Comparison of ENCODE assay signal across 8 mouse cellular contexts in genomic region chr12:112947307-112947706, GRCm38 (mm10). TPM values are rescaled to one million over a fixed set of nuclear protein-coding genes. Genes with fewer than 3 reads are reported as not detected.
A peak's percentile ranks its signal among the peaks of the same experiment; 100 is the strongest.
DNase-seq lines count a peak whose midpoint lies in the region; ATAC-seq and TF ChIP-seq lines count a peak whose summit lies in the region.
"Had no signal": no experiment of that assay in that cellular context is flagged by ENCODE, and none has a peak within 500 bp of the region (broad histone marks: within the 10 kb centered on the region; RNA-seq: fewer than 3 reads in every experiment).

No protein-coding gene starts in this region.

- no peak for TF ChIP-seq POLR2A in CH12.LX (IDR thresholded peaks at IDR 0.05; ENCODE audit: low read depth, low read length)

- H3K27me3 ChIP-seq in hindbrain, postnatal 0 days (ENCODE audit: insufficient read depth, low read length), result no peaks in the 10 kb centered on the region
- H3K27me3 ChIP-seq in hindbrain, embryonic 16.5 days (replicated peaks; ENCODE audit: control insufficient read depth, insufficient read depth, low read length), result no peaks in the 10 kb centered on the region
- H3K27me3 ChIP-seq in CH12.LX (replicated peaks), result peaks cover 33% of the 10 kb centered on the region

- H3K4me2 ChIP-seq in hindbrain, postnatal 0 days (ENCODE audit: low read depth, low read length), result no peak overlapping the region
- no peak overlapping the region for H3K4me2 ChIP-seq in hindbrain, embryonic 16.5 days (ENCODE audit: low read length)
- H3K4me2 ChIP-seq in CH12.LX (ENCODE audit: insufficient read depth, low read depth, poor library complexity, severe bottlenecking), result no peak overlapping the region

- ATAC-seq in hindbrain, postnatal 0 days, result no peak
- no peak for ATAC-seq in hindbrain, embryonic 16.5 days

- in situ Hi-C loops in CH12.LX (cut with MboI; ENCODE audit: low pct_ligation_motif_present, low pct_unique_long_range_greater_than_20kb, low sequenced_read_pairs), result no loop called here

- WGBS in hindbrain, postnatal 0 days, result 26% methylated on average over 4 of the region's 4 CpGs
- 26% methylated on average over 4 of the region's 4 CpGs for WGBS in hindbrain, embryonic 16.5 days

- dilution Hi-C loops in CH12.LX (cut with MboI; ENCODE audit: extremely low pct_ligation_motif_present, extremely low pct_unique_long_range_greater_than_20kb, low sequenced_read_pairs), result no loop called here

- TF ChIP-seq CTCF in hindbrain, postnatal 0 days (IDR thresholded peaks at IDR 0.05; ENCODE audit: low read depth), result peak; percentile 49
- TF ChIP-seq CTCF in CH12.LX (conservative IDR thresholded peaks at IDR 0.05 in 1 of 2, IDR thresholded peaks at IDR 0.05 in 1 of 2; ENCODE audit: low read depth in 2 of 2, low read length in 2 of 2), result peak; percentile 48 to 68; a peak in 3 of 4 replicates

- no peaks in the 10 kb centered on the region for H3K79me2 ChIP-seq in CH12.LX (replicated peaks; ENCODE audit: control insufficient read depth, extremely low read depth, insufficient read depth, poor library complexity, severe bottlenecking)

- H3K27ac ChIP-seq in hindbrain, postnatal 0 days, result no peak overlapping the region
- no peak overlapping the region for H3K27ac ChIP-seq in hindbrain, embryonic 16.5 days (ENCODE audit: low read depth, low read length)
- no peak overlapping the region for H3K27ac ChIP-seq in CH12.LX (ENCODE audit: insufficient read depth, low read depth)

- DNase-seq in hindbrain, postnatal 0 days (ENCODE audit: low spot score), result no peak
- peak; percentile 51 for DNase-seq in CH12.LX (ENCODE audit: extremely low read depth)
- DNase-seq in c-Kit-positive CD71-positive TER-119-negative erythroid progenitor cells, embryonic 14.5 days (ENCODE audit: low read depth), result peak; percentile 37
- DNase-seq in lung, postnatal 14 days, result peak; percentile 49
- DNase-seq in MN1 (ENCODE audit: low spot score), result no peak
- DNase-seq in ovary, postnatal 36 days (ENCODE audit: low spot score), result no peak

- TF ChIP-seq RAD21 in CH12.LX (IDR thresholded peaks at IDR 0.05; ENCODE audit: low read depth, low read length), result peak; percentile 26

- H3K4me3 ChIP-seq in hindbrain, postnatal 0 days (ENCODE audit: low read length), result no peak overlapping the region
- no peak overlapping the region for H3K4me3 ChIP-seq in hindbrain, embryonic 16.5 days (ENCODE audit: low read length)
- no peak overlapping the region for H3K4me3 ChIP-seq in CH12.LX (replicated peaks in 1 of 3; ENCODE audit: low read depth in 2 of 3, low read length in 2 of 3, poor library complexity in 1 of 3)
- H3K4me3 ChIP-seq: myocyte had no signal

- H3K9me3 ChIP-seq in hindbrain, postnatal 0 days (ENCODE audit: low read length), result no peaks in the 10 kb centered on the region
- H3K9me3 ChIP-seq in hindbrain, embryonic 16.5 days (ENCODE audit: control insufficient read depth, low read length), result no peaks in the 10 kb centered on the region
- H3K9me3 ChIP-seq in CH12.LX (replicated peaks; ENCODE audit: low read length), result no peaks in the 10 kb centered on the region

- H3K36me3 ChIP-seq in hindbrain, postnatal 0 days (ENCODE audit: insufficient read depth, low read length), result no peaks in the 10 kb centered on the region
- H3K36me3 ChIP-seq in hindbrain, embryonic 16.5 days (ENCODE audit: control insufficient read depth, insufficient read depth, low read length), result no peaks in the 10 kb centered on the region
- H3K36me3 ChIP-seq in CH12.LX (replicated peaks in 1 of 2; ENCODE audit: control insufficient read depth in 1 of 2, insufficient read depth in 1 of 2, low read length in 1 of 2), result no peaks in the 10 kb centered on the region

- no peak overlapping the region for H3K9ac ChIP-seq in hindbrain, postnatal 0 days (replicated peaks; ENCODE audit: low read length)
- H3K9ac ChIP-seq in hindbrain, embryonic 16.5 days (ENCODE audit: low read depth, low read length), result no peak overlapping the region
- no peak overlapping the region for H3K9ac ChIP-seq in CH12.LX (ENCODE audit: insufficient read depth, low read depth)

- 0 out of 2 replicates have a peak, but pooled peaks cover 14% of the 10 kb centered on the region for H3K4me1 ChIP-seq in hindbrain, postnatal 0 days (ENCODE audit: insufficient read depth, low read length)
- H3K4me1 ChIP-seq in hindbrain, embryonic 16.5 days (ENCODE audit: control insufficient read depth, insufficient read depth, low read depth, low read length), result peaks cover 21% of the 10 kb centered on the region
- peaks cover 3 to 17% of the 10 kb centered on the region in 2 experiments for H3K4me1 ChIP-seq in CH12.LX (ENCODE audit: control insufficient read depth in 1 of 2, insufficient read depth in 2 of 2)

- no peak for TF ChIP-seq EP300 in CH12.LX (IDR thresholded peaks at IDR 0.05; ENCODE audit: low read length)

TF ChIP-seq in CH12.LX, 34 proteins besides CTCF, POLR2A, EP300 and RAD21:
- no peak for TF ChIP-seq PAX5 (IDR thresholded peaks at IDR 0.05; ENCODE audit: low read length)
- peak; percentile 42 for TF ChIP-seq SMC3 (IDR thresholded peaks at IDR 0.05; ENCODE audit: low read depth, low read length)
- TF ChIP-seq MYC (IDR thresholded peaks at IDR 0.05; ENCODE audit: low read depth, low read length), result no peak
- TF ChIP-seq E2F4 (IDR thresholded peaks at IDR 0.05; ENCODE audit: insufficient replicate concordance, low read depth, low read length), result no peak

RNA-seq across cellular contexts. Expression of gene Nudt14, which starts 5.4 kb away (rescaled TPM):
- total RNA-seq in hindbrain, postnatal 0 days (2014; rRNA removed), result 29.0 and 29.4 TPM in 2 replicates
- 51.7 and 54.8 TPM in 2 replicates for polyA plus RNA-seq in hindbrain, postnatal 0 days (2015; fragmentation: Nextera tagmentation; extraction: Ambion mirVana)
- polyA plus RNA-seq in hindbrain, embryonic 16.5 days (2015; fragmentation: Nextera tagmentation; extraction: Ambion mirVana), result 54.2 and 57.3 TPM in 2 replicates
- 15.9 and 23.9 TPM in 2 replicates for total RNA-seq in CH12.LX (2012; rRNA removed)
- total RNA-seq in CH12.LX (2014; rRNA removed), result 17.7 and 19.7 TPM in 2 replicates
- 20.0 and 20.7 TPM in 2 replicates for polyA plus RNA-seq in CH12.LX (2012; ENCODE audit: insufficient read length, low read depth)

RNA-seq across cellular contexts. Expression of gene Jag2, which starts 17.7 kb away (rescaled TPM):
- total RNA-seq in hindbrain, postnatal 0 days (2014; rRNA removed), result 63.4 and 88.4 TPM in 2 replicates
- 7.7 and 8.5 TPM in 2 replicates for polyA plus RNA-seq in hindbrain, postnatal 0 days (2015; fragmentation: Nextera tagmentation; extraction: Ambion mirVana)
- polyA plus RNA-seq in hindbrain, embryonic 16.5 days (2015; fragmentation: Nextera tagmentation; extraction: Ambion mirVana), result 10.7 and 11.1 TPM in 2 replicates
- total RNA-seq in CH12.LX (2012; rRNA removed) (3.8 and 7.6 TPM in 2 replicates), CH12.LX (2014; rRNA removed) (0.34 and 0.69 TPM in 2 replicates)
- polyA plus RNA-seq in CH12.LX (2012; ENCODE audit: insufficient read length, low read depth), result 0.59 and 0.80 TPM in 2 replicates

RNA-seq across cellular contexts. Expression of gene Btbd6, which starts 29.0 kb away (rescaled TPM):
- total RNA-seq in hindbrain, postnatal 0 days (2014; rRNA removed), result 71.0 and 76.1 TPM in 2 replicates
- polyA plus RNA-seq in hindbrain, postnatal 0 days (2015; fragmentation: Nextera tagmentation; extraction: Ambion mirVana), result 52.1 and 52.9 TPM in 2 replicates
- polyA plus RNA-seq in hindbrain, embryonic 16.5 days (2015; fragmentation: Nextera tagmentation; extraction: Ambion mirVana), result 54.3 and 55.8 TPM in 2 replicates
- 10.8 and 11.9 TPM in 2 replicates for total RNA-seq in CH12.LX (2012; rRNA removed)
- 4.3 and 5.6 TPM in 2 replicates for total RNA-seq in CH12.LX (2014; rRNA removed)
- polyA plus RNA-seq in CH12.LX (2012; ENCODE audit: insufficient read length, low read depth), result 8.0 and 9.9 TPM in 2 replicates

RNA-seq across cellular contexts. Expression of gene Brf1, which starts 53.2 kb away (rescaled TPM):
- total RNA-seq in hindbrain, postnatal 0 days (2014; rRNA removed), result 29.4 and 32.9 TPM in 2 replicates
- 39.0 and 40.8 TPM in 2 replicates for polyA plus RNA-seq in hindbrain, postnatal 0 days (2015; fragmentation: Nextera tagmentation; extraction: Ambion mirVana)
- polyA plus RNA-seq in hindbrain, embryonic 16.5 days (2015; fragmentation: Nextera tagmentation; extraction: Ambion mirVana), result 40.5 and 43.1 TPM in 2 replicates
- total RNA-seq in CH12.LX (2012; rRNA removed), result 30.8 and 31.2 TPM in 2 replicates
- 15.9 and 18.1 TPM in 2 replicates for total RNA-seq in CH12.LX (2014; rRNA removed)
- polyA plus RNA-seq in CH12.LX (2012; ENCODE audit: insufficient read length, low read depth), result 29.6 and 30.6 TPM in 2 replicates

Comparison
In these comparisons a context has a peak if more than half of its experiments do, and no peak if none do; other contexts are left out.
1. DNase-seq: peak in CH12.LX (single experiment), c-Kit-positive CD71-positive TER-119-negative erythroid progenitor cells, embryonic 14.5 days (single experiment) and lung, postnatal 14 days (single experiment); none in hindbrain, postnatal 0 days (single experiment), MN1 (single experiment) and ovary, postnatal 36 days (single experiment).